Mouse (Mus musculus) forebrain, embryonic 10.5 days (tissue): ENCODE measurements around the gene Otop2. TPM values are rescaled to one million over a fixed set of nuclear protein-coding genes. Genes with fewer than 3 reads are reported as not detected.

Experiments used
- DNase-seq: peaks from one replicate; pipeline ENCODE4 v3.0.0-alpha.2; 2017; ENCODE audit warnings: low spot score; ENCODE audit errors: extremely low spot score
- H3K27ac ChIP-seq: fragments of 300-500 bp; sonication (generic); 2 replicates; pipeline ENCODE4 v1.5.1; 2016; ENCODE audit warnings: mild to moderate bottlenecking
- H3K27me3 ChIP-seq: fragments of 300-500 bp; sonication (generic); 2 replicates; pipeline ENCODE4 v1.6.1; 2016; ENCODE audit warnings: mild to moderate bottlenecking; ENCODE audit not compliant: poor library complexity, severe bottlenecking
- H3K36me3 ChIP-seq: fragments of 300-500 bp; sonication (generic); replicated peaks from 2 replicates; pipeline ENCODE4 v1.6.1; 2016; ENCODE audit warnings: mild to moderate bottlenecking, moderate library complexity
- H3K4me1 ChIP-seq: fragments of 300-500 bp; sonication (generic); 2 replicates; pipeline ENCODE4 v1.6.1; 2016
- H3K4me3 ChIP-seq: fragments of 300-500 bp; sonication (generic); 2 replicates; pipeline ENCODE4 v1.5.1; 2016; ENCODE audit warnings: mild to moderate bottlenecking, moderate library complexity
- H3K9me3 ChIP-seq: fragments of 300-500 bp; sonication (generic); 2 replicates; pipeline ENCODE4 v1.6.1; 2016; ENCODE audit warnings: mild to moderate bottlenecking, moderate library complexity
- WGBS: fragments of 180-500 bp; shearing (Covaris S2); methylation state at CpG from one replicate; pipeline ENCODE4 v1.1.7; 2016; 5-methylcytosine and 5-hydroxymethylcytosine counted together
- polyA plus RNA-seq: library from polyadenylated mRNA; unstranded; fragments of >200 nt; fragmentation: Nextera tagmentation; extraction: Ambion mirVana; gene quantifications from 2 replicates; pipeline ENCODE4 v1.2.1, GENCODE M21; 2016

The Otop2 gene
- polyA plus RNA-seq, 1 experiment from 2014 or later, result 0.12 TPM

- no peak for DNase-seq
- Histone ChIP-seq H3K36me3 (no peaks in the 10 kb centered on the region), H3K27me3 (peaks cover 100% of the 10 kb centered on the region), H3K4me3 (no peak overlapping the region), H3K27ac (no peak overlapping the region), H3K4me1 (peaks cover 29% of the 10 kb centered on the region), H3K9me3 (no peaks in the 10 kb centered on the region)
- WGBS, result 76% methylated on average over 8 of the region's 8 CpGs
Observed at GRCm38 (mm10) chr11:115371354-115371753, 64.4 kb downstream of the Otop2 start.

- WGBS, result 73% methylated on average over 1 of the region's 1 CpGs
Observed at GRCm38 (mm10) chr11:115372015-115372414, 65.1 kb downstream of the Otop2 start.

DNA sequence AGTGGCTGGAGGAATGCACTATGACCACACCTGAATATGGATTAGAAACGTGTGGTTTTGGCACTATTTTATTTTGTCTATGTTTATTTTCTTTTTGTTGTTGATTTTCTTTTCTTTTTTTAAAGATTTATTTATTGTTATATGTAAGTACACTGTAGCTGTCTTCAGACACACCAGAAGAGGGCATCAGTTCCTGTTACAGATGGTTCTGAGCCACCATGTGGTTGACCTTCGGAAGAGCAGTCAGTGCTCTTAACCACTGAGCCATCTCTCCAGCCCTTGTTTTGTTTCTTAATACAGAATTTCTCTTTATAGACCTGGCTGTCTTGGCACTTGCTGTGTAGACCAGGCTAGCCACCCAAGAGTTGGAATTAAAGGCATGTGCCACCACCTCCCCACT, 65.8 kb downstream of the Otop2 start:
- peaks cover 93% of the 10 kb centered on the region for H3K27me3 ChIP-seq

More at GRCm38 (mm10) chr11:115372015-115372414, 65.1 kb downstream of the Otop2 start:
- Histone ChIP-seq H3K36me3 (no peaks in the 10 kb centered on the region), H3K4me3 (no peak overlapping the region), H3K9me3 (no peaks in the 10 kb centered on the region), H3K27ac (no peak overlapping the region), H3K27me3 (peaks cover 100% of the 10 kb centered on the region), H3K4me1 (peaks cover 22% of the 10 kb centered on the region)
- DNase-seq, result no peak

GRCm38 (mm10) chr11:115373805-115374694, 67.1 kb downstream of the Otop2 start:
- Histone ChIP-seq H3K9me3 (peaks cover 6% of the 10 kb centered on the region; the same call in 1 of the 2 replicates), H3K36me3 (no peaks in the 10 kb centered on the region), H3K4me3 (peak overlapping the region; percentile 59), H3K27me3 (peaks cover 80% of the 10 kb centered on the region), H3K4me1 (peaks cover 14% of the 10 kb centered on the region), H3K27ac (peak overlapping the region; percentile 71)
- peak; percentile 49 for DNase-seq
- WGBS, result 3% methylated on average over 30 of the region's 30 CpGs

More for the DNA sequence above, 65.8 kb downstream of the Otop2 start:
- DNase-seq, result no peak
- Histone ChIP-seq H3K36me3 (no peaks in the 10 kb centered on the region), H3K27ac (no peak overlapping the region), H3K4me3 (no peak overlapping the region), H3K9me3 (peaks cover 2% of the 10 kb centered on the region; the same call in 1 of the 2 replicates), H3K4me1 (peaks cover 15% of the 10 kb centered on the region)
- WGBS, result 57% methylated on average over 2 of the region's 2 CpGs

DNA sequence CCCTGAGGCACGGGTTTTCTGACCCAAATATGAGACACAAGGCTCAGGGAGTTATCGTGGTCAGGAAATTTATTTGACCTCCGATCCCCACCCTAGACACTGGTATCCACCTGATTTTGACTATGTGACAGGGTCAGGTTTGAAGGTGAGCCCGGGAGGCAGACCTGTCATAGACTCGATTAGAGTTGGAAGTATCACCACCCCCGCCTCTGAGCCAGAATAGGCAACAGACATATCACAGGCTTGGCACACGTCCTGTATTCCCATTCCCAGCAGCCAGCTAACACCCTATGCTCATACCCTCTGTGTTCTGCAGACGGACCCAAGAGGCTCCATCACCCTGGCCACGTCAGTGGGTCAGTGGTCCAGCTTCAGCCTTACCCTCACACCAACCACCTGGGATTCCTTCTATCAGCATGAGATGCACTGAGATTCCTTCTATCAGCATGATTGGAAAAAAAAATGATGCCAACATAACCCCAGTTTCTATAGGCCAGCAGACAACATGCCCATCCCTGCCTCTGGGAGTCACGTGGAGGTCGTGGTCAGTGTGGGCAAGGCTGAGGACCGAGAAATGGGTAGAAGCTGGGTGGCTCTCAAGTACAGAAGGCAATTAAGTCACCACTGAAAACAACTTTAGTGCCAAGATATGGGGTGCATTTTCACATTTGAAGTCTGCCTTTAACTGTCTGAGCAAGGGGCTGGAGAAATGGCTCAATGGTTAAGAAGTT, 67.9 kb downstream of the Otop2 start:
- Histone ChIP-seq H3K27ac (peak overlapping the region; percentile 71; the same call in 1 of the 2 replicates), H3K36me3 (no peaks in the 10 kb centered on the region), H3K27me3 (peaks cover 72% of the 10 kb centered on the region), H3K4me1 (peaks cover 14% of the 10 kb centered on the region), H3K9me3 (peaks cover 6% of the 10 kb centered on the region; the same call in 1 of the 2 replicates), H3K4me3 (peak overlapping the region; percentile 59)
- 66% methylated on average over 12 of the region's 12 CpGs for WGBS
- DNase-seq, result no peak

DNA sequence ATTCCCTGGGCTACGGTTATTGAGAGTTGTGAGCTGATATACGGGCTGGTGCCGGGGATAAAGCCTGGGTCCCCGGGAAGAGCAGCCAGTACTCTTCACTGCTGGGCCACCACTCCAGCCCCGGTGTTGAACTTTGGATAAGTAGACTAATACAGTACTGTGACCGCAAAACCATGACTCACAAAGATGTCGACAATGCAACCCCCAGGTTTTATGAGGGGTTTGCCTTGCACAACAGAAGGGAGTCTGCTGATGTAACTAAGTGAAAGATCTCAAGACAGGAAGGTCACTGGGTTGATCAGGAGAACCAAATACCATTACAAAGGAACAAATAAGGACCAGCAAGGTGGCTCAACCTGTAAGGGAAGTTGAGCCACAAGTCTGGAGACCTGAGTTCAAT, 69.8 kb downstream of the Otop2 start:
- Histone ChIP-seq H3K9me3 (peaks cover 6% of the 10 kb centered on the region; the same call in 1 of the 2 replicates), H3K4me3 (no peak overlapping the region), H3K36me3 (no peaks in the 10 kb centered on the region), H3K27me3 (peaks cover 53% of the 10 kb centered on the region), H3K27ac (no peak overlapping the region), H3K4me1 (peaks cover 25% of the 10 kb centered on the region)
- WGBS, result 77% methylated on average over 7 of the region's 7 CpGs
- no peak for DNase-seq

DNA sequence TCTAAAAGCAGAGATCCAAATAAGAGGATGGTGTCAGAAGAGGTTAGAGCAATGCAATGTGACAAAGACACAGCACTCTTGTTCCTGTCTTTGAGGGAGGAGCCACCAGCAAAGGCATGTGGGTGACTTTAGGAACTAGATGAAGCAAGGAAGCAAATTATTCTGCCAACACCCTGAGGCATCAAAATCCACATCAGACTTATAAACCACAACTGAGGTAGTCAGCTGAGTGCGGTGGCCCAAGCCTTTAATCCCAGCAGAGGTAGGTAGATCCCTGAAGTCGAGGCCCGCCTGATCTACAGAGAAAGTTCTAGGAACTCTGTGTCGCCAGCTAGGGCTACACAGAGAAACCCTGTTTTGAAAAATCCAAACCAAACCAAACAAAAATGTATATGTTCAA, 70.3 kb downstream of the Otop2 start:
- Histone ChIP-seq H3K27ac (no peak overlapping the region), H3K9me3 (peaks cover 6% of the 10 kb centered on the region; the same call in 1 of the 2 replicates), H3K27me3 (peaks cover 48% of the 10 kb centered on the region), H3K36me3 (no peaks in the 10 kb centered on the region), H3K4me1 (peaks cover 27% of the 10 kb centered on the region), H3K4me3 (no peak overlapping the region)
- 89% methylated on average over 4 of the region's 4 CpGs for WGBS
- DNase-seq, result no peak

DNA sequence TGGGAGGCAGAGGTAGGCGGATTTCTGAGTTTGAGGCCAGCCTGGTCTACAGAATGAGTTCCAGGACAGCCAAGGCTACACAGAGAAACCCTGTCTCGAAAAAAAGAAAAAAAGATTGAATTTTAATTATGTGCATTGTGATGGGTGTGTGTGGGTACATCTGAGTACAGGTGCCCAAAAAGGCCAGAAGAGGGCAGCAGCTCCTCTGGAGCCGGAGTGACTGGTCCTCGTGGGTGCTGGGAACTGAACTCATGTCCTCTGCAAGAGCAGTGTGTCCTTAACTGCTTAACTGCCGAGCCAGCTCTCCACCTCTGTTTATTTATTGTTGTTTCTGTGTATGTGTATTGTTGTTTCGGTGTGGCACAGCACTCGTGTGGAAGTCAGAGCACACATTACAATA, 70.9 kb downstream of the Otop2 start:
- 88% methylated on average over 7 of the region's 7 CpGs for WGBS
- Histone ChIP-seq H3K9me3 (peaks cover 6% of the 10 kb centered on the region; the same call in 1 of the 2 replicates), H3K4me1 (peaks cover 33% of the 10 kb centered on the region), H3K36me3 (no peaks in the 10 kb centered on the region), H3K27me3 (peaks cover 42% of the 10 kb centered on the region), H3K4me3 (no peak overlapping the region), H3K27ac (no peak overlapping the region)
- no peak for DNase-seq

DNA sequence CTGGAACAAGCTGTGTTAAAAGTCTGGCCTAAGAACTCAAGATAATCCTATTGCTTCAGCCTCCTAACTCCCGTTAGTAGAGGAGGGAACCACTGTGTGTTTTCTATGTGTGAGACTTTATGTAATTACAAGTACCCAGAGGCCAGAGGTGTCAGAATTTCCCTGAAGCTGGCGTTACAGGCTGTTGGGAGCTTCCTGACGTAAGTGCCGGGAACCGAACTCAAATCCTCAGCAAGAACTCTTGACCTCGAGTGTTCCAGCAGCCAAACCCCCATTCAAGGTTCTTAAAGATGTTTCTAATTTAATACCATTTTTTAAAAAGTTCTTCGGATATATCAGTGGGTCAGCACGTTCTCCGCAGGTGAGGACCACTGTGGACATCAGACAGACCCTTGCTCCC, 74.3 kb downstream of the Otop2 start:
- WGBS, result 10% methylated on average over 9 of the region's 9 CpGs
- peaks cover 11% of the 10 kb centered on the region; the same call in 1 of the 2 replicates for H3K36me3 ChIP-seq
- H3K4me3 ChIP-seq, result peak overlapping the region; percentile 95
- no peak for DNase-seq
- peaks cover 6% of the 10 kb centered on the region; the same call in 1 of the 2 replicates for H3K9me3 ChIP-seq
- peak overlapping the region; percentile 98 for H3K27ac ChIP-seq
- peaks cover 7% of the 10 kb centered on the region for H3K27me3 ChIP-seq
- peaks cover 51% of the 10 kb centered on the region for H3K4me1 ChIP-seq

Other genes with a start within 250 kb of the Otop2 start
- gene Cd300e, start 245.0 kb upstream of the Otop2 start, polyA plus RNA-seq, result not detected in 2 replicates
- gene Rab37, start 215.7 kb upstream of the Otop2 start, polyA plus RNA-seq, result 0.76 and 0.90 TPM in 2 replicates
- gene Cd300lf, start 173.2 kb upstream of the Otop2 start, polyA plus RNA-seq, result 0.09 and 0.10 TPM in 2 replicates
- gene Slc9a3r1, start 143.8 kb upstream of the Otop2 start, polyA plus RNA-seq, result 36.6 and 38.1 TPM in 2 replicates
- gene Tmem104, start 119.7 kb upstream of the Otop2 start, polyA plus RNA-seq, result 8.7 and 8.8 TPM in 2 replicates
- gene Nat9, start 119.3 kb upstream of the Otop2 start, polyA plus RNA-seq, result 16.9 and 20.6 TPM in 2 replicates
- not detected in 2 replicates for gene Grin2c, start 39.9 kb upstream of the Otop2 start, polyA plus RNA-seq
- 16.3 and 17.5 TPM in 2 replicates for gene Fdxr, start 30.1 kb upstream of the Otop2 start, polyA plus RNA-seq
- gene Fads6, start 9.5 kb upstream of the Otop2 start, polyA plus RNA-seq, result 0.45 and 0.49 TPM in 2 replicates
- gene Ush1g, start 14.9 kb downstream of the Otop2 start, polyA plus RNA-seq, result 0.05 TPM in 1 of 2 replicates, not detected in the other
- not detected in 2 replicates for gene Otop3, start 27.6 kb downstream of the Otop2 start, polyA plus RNA-seq
- 16.2 and 18.2 TPM in 2 replicates for gene Hid1, start 60.6 kb downstream of the Otop2 start, polyA plus RNA-seq
- gene Cdr2l, start 74.8 kb downstream of the Otop2 start, polyA plus RNA-seq, result 21.1 and 21.8 TPM in 2 replicates
- 275 and 277 TPM in 2 replicates for gene Mrpl58, start 96.6 kb downstream of the Otop2 start, polyA plus RNA-seq
- gene Atp5h, start 112.8 kb downstream of the Otop2 start, polyA plus RNA-seq, result 877 and 886 TPM in 2 replicates
- 8.9 and 10.3 TPM in 2 replicates for gene Kctd2, start 113.0 kb downstream of the Otop2 start, polyA plus RNA-seq
- gene Trim80, start 133.4 kb downstream of the Otop2 start, polyA plus RNA-seq, result 0.15 and 0.19 TPM in 2 replicates
- gene Slc16a5, start 155.3 kb downstream of the Otop2 start, polyA plus RNA-seq, result 0.19 and 0.20 TPM in 2 replicates
- gene Armc7, start 168.5 kb downstream of the Otop2 start, polyA plus RNA-seq, result 8.1 and 8.2 TPM in 2 replicates
- gene Nt5c, start 184.7 kb downstream of the Otop2 start, polyA plus RNA-seq, result 93.2 and 94.5 TPM in 2 replicates
- 719 and 771 TPM in 2 replicates for gene Jpt1, start 207.2 kb downstream of the Otop2 start, polyA plus RNA-seq
- 1,497 and 1,498 TPM in 2 replicates for gene Sumo2, start 229.1 kb downstream of the Otop2 start, polyA plus RNA-seq